Mouse (Mus musculus): Measurements from ENCODE around the gene Syf2. TPM values are rescaled to one million over a fixed set of nuclear protein-coding genes. Genes with fewer than 3 reads are reported as not detected.

Syf2 gene
- polyA plus RNA-seq, 1 experiment: 19.2 TPM

DNA sequence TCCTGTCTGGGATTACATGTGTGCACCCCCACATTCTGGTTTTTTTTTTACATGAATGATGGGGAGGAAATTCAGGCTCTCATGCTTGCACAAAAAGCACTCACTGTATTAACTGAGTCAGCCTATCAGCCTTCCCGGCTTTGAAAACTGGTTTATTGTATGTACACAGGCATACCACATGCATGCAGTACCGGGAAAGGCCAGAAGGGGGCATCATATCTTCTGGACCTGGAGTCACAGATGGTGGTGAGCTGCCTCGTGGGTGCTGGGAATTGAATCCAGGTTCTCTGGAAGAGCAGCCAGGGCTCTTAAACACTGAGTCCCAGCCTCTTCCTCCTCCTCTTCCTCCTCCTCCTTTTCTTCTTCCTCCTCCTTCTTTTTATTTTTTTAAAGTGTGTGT, 53.9 kb downstream of the Syf2 start:
- Histone ChIP-seq H3K27me3 (ENCODE audit: control insufficient read depth, insufficient read depth, low read length) (no peaks in the 10 kb centered on the region), H3K4me3 (ENCODE audit: extremely low read depth, insufficient read depth, insufficient read length) (no peak overlapping the region), H3K4me1 (ENCODE audit: control insufficient read depth, insufficient read depth, insufficient read length) (no peaks in the 10 kb centered on the region), H3K27ac (ENCODE audit: insufficient read depth, low read length) (no peak overlapping the region), H3K36me3 (ENCODE audit: control insufficient read depth, insufficient read depth, low read length) (no peaks in the 10 kb centered on the region)
- TF ChIP-seq CTCF (IDR thresholded peaks at IDR 0.05; ENCODE audit: extremely low read depth, insufficient read depth, insufficient read length, insufficient replicate concordance) (no peak), POLR2A (IDR thresholded peaks at IDR 0.05; ENCODE audit: low read depth, low read length) (no peak)
- WGBS: 81% methylated on average over 3 of the region's 3 CpGs
- DNase-seq (ENCODE audit: low read depth in 1 of 2, low spot score in 2 of 2): no peak

- Histone ChIP-seq H3K4me3 (ENCODE audit: extremely low read depth, insufficient read depth, insufficient read length) (no peak overlapping the region), H3K36me3 (ENCODE audit: control insufficient read depth, insufficient read depth, low read length) (no peaks in the 10 kb centered on the region), H3K4me1 (ENCODE audit: control insufficient read depth, insufficient read depth, insufficient read length) (no peaks in the 10 kb centered on the region), H3K27me3 (ENCODE audit: control insufficient read depth, insufficient read depth, low read length) (no peaks in the 10 kb centered on the region), H3K27ac (ENCODE audit: insufficient read depth, low read length) (no peak overlapping the region)
- no peak for DNase-seq (ENCODE audit: low read depth in 1 of 2, low spot score in 2 of 2)
- WGBS: 93% methylated on average over 11 of the region's 11 CpGs
- no peak for TF ChIP-seq POLR2A (IDR thresholded peaks at IDR 0.05; ENCODE audit: low read depth, low read length)
- TF ChIP-seq CTCF (IDR thresholded peaks at IDR 0.05; ENCODE audit: extremely low read depth, insufficient read depth, insufficient read length, insufficient replicate concordance): no peak
Observed at GRCm38 (mm10) chr4:134985626-134986335, 55.1 kb downstream of the Syf2 start.

GRCm38 (mm10) chr4:134986336-134986635, 55.6 kb downstream of the Syf2 start:
- Histone ChIP-seq H3K27me3 (ENCODE audit: control insufficient read depth, insufficient read depth, low read length) (no peaks in the 10 kb centered on the region), H3K27ac (ENCODE audit: insufficient read depth, low read length) (no peak overlapping the region)
- 90% methylated on average over 4 of the region's 4 CpGs for WGBS

DNA sequence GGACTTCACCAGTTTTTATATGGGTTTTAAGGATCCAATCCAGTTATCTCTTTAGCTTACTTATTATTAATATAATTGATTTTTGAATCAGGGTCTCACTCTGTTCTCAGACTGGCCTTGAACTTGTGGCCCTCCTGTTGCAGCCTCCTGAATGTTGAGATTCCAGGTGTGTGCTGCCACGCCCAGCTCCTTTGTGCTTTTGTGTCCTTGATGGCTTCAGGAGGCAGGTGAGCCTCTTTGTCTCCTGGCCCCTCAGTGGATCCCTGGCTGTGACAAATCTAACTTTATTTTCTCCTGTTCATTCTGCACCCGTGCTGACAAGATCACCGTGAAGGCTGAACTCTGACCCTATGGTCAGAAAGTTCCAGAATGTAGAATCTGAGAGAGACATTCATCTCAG, 56.3 kb downstream of the Syf2 start:
- DNase-seq (ENCODE audit: low read depth in 1 of 2, low spot score in 2 of 2): no peak
- Histone ChIP-seq H3K27ac (ENCODE audit: insufficient read depth, low read length) (no peak overlapping the region), H3K27me3 (ENCODE audit: control insufficient read depth, insufficient read depth, low read length) (no peaks in the 10 kb centered on the region), H3K4me3 (ENCODE audit: extremely low read depth, insufficient read depth, insufficient read length) (no peak overlapping the region), H3K36me3 (ENCODE audit: control insufficient read depth, insufficient read depth, low read length) (no peaks in the 10 kb centered on the region), H3K4me1 (ENCODE audit: control insufficient read depth, insufficient read depth, insufficient read length) (no peaks in the 10 kb centered on the region)
- 89% methylated on average over 3 of the region's 3 CpGs for WGBS
- TF ChIP-seq POLR2A (IDR thresholded peaks at IDR 0.05; ENCODE audit: low read depth, low read length) (no peak), CTCF (IDR thresholded peaks at IDR 0.05; ENCODE audit: extremely low read depth, insufficient read depth, insufficient read length, insufficient replicate concordance) (no peak)

More at GRCm38 (mm10) chr4:134986336-134986635, 55.6 kb downstream of the Syf2 start:
- no peaks in the 10 kb centered on the region for H3K4me1 ChIP-seq (ENCODE audit: control insufficient read depth, insufficient read depth, insufficient read length)
- H3K36me3 ChIP-seq (ENCODE audit: control insufficient read depth, insufficient read depth, low read length): no peaks in the 10 kb centered on the region
- no peak for TF ChIP-seq POLR2A (IDR thresholded peaks at IDR 0.05; ENCODE audit: low read depth, low read length)
- TF ChIP-seq CTCF (IDR thresholded peaks at IDR 0.05; ENCODE audit: extremely low read depth, insufficient read depth, insufficient read length, insufficient replicate concordance): no peak
- DNase-seq (ENCODE audit: low read depth in 1 of 2, low spot score in 2 of 2): no peak
- no peak overlapping the region for H3K4me3 ChIP-seq (ENCODE audit: extremely low read depth, insufficient read depth, insufficient read length)

Other genes starting within 250 kb of the Syf2 start
- 6.9 and 7.7 TPM in 2 replicates for gene Man1c1, start 226.6 kb upstream of the Syf2 start, polyA plus RNA-seq (2012; rRNA removed)
- 26.7 and 29.8 TPM in 2 replicates for gene Ldlrap1, start 162.9 kb upstream of the Syf2 start, polyA plus RNA-seq (2012; rRNA removed)
- 6.5 and 8.5 TPM in 2 replicates for gene Maco1, start 77.6 kb upstream of the Syf2 start, polyA plus RNA-seq (2012; rRNA removed)
- gene Rhd, start 66.4 kb upstream of the Syf2 start, polyA plus RNA-seq (2012; rRNA removed): 69.5 and 84.0 TPM in 2 replicates
- gene Tmem50a, start 15.9 kb upstream of the Syf2 start, polyA plus RNA-seq (2012; rRNA removed): 83.2 and 90.6 TPM in 2 replicates
- gene Rsrp1, start 7.3 kb upstream of the Syf2 start, polyA plus RNA-seq (2012; rRNA removed): 691 and 1,139 TPM in 2 replicates
- 33.7 and 38.5 TPM in 2 replicates for gene Runx3, start 189.8 kb downstream of the Syf2 start, polyA plus RNA-seq (2012; rRNA removed)